Mouse (Mus musculus): ENCODE measurements at regions not wholly inside any gene's neighbourhood (a gene's known extent, or its start where the extent isn't known, plus 50 kb on each side); places are given as distances from the start of the nearest gene placed in this dataset.
A peak's percentile ranks its signal among the peaks of the same experiment; 100 is the strongest.

DNA sequence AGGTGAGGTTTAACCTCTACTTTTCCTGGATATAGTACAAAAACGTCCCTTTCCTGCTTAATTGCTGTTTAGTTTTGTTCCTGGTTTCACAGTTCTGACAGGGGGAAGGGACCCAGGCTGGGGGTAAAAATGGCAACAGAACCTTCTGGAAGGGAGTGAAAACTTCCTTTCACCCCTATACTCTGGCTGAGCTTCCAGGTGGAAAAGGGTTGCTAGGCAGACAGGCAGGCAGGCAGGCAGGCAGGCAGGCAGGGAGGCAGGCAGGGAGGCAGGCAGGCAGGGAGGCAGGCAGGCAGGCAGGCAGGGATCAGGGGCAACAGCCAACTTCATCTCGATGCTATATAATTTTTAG, 94.9 kb upstream of the Bmper start:
- DNase-seq (ENCODE audit: low spot score in 2 of 2) = peak in 1 of 2 experiments; percentile 10

DNA sequence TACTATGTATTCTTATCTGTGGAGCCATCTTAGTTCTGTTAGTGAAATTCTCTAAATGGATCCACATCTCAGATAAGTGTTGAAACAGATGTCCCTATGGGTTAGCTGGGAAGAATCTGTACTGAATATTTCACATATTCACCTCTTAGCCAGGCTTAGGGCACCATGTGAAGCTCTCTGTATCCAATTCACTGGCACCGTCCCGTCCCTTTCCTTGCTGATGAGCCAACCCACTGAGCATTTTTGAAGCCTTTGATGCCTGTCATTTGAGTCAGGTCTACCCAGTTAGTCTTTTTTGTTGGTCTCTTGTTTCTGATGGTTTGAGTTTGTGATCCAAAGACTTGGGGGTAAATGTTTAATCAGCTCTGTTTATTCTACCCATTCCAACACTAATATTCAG, 88.9 kb upstream of the Bmper start:
- no peak for DNase-seq (ENCODE audit: low spot score in 2 of 2)

DNA sequence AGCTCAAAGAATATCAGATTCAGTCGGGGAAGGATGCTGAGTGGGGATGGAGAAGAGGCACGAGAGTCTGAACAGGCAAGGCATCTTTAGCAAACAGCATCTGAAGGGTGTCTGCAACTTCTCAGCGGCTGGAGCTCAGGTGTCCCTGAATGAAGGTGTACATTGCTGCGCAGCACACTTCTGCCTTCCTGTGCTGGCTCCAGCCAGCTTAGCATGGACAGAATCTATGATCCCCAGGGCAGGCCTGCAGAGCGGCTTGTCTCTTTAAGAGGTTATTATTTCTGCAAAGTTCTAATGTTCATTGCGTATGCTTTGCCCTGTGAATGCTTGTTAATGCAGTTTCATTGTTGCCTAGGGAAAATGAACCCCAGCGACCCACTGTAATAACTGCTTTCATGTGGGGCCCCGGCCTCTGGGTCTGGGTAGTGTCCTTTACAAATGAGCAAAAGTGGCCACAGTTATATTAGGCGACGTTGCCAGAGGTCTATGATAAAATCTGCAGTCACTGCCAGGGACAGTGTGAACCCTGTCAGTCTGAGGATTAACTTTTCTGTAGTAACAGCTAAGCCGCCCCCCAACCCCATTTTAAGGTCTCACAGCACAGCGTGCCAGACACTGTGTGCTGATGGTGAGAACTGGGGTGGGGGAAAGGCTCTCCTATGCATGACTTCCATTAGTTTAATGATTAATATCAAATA, 88.3 kb upstream of the Bmper start:
- DNase-seq (ENCODE audit: low spot score in 2 of 2) = no peak

DNA sequence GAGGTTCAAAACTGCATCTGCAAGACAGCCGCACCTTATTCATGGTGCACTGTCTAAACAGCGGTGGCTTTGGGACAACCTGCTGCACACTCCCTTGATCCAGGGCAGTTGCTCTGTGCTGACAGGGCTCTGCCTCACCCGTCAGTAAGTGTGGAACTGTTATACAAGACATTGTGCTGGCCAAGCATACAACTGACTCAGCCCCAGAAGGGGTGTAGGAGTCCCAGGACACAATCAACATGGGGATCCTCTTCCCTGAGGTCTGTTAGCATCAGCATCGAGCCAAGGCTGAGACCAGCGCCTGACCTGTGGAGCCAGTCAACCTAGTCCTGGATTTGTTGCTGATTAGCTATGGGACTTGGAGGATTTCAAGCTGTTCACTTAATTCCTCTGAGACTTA, 86.4 kb upstream of the Bmper start:
- no peak for DNase-seq (ENCODE audit: low spot score in 2 of 2)

DNA sequence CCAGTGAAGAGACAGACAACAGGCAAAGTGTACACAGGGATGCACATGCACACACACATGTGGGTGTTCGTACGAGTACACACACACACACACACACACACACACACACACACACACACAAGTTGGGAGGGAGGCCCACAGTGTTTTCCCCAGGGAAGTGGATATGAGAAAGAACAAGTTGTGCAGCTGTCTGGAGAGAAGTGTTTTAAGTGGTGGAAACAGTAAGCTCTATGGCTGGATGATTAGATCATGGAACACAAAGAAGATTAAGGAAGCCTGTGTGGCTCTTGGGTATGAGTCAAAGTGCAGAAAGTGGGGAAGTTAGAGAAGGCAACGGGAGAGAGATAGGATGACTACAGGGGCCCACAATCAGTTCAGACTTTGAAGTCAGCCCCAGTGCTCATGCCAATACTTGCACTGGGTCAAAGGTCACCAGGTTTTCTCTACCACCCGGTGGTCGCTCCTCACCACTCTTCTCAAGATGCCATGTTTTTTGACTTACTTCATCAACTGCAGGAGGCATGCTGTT, 85.1 kb upstream of the Bmper start:
- DNase-seq (ENCODE audit: low spot score in 2 of 2) = no peak

DNA sequence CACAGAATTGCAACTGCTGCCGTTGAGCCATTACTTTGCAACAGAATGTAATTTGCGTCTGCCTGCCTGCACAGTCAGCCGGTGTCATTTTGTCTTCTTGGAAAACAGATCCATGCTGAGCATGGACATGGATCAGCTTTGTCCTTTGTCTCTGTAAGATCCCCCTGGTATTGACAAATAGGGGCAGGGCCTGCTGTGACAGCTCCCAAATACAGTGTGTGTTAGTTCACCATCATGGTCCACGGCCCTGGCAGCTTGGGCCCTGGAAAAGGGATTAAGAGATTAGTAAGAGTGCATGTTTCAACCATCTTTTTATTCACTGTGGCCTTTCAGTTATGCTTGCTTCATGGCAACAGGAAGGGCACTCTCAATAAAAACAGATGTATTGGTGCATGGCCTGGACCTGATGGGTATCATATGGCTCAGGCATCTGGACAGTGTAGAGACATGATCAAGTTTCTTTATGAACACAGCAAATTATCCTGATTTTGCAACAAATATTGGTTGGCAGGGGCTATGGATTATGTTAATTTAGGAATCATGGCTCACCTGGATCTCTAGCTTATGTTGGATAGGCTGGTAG, 83.2 kb upstream of the Bmper start:
- DNase-seq (ENCODE audit: low spot score in 2 of 2) = no peak

DNA sequence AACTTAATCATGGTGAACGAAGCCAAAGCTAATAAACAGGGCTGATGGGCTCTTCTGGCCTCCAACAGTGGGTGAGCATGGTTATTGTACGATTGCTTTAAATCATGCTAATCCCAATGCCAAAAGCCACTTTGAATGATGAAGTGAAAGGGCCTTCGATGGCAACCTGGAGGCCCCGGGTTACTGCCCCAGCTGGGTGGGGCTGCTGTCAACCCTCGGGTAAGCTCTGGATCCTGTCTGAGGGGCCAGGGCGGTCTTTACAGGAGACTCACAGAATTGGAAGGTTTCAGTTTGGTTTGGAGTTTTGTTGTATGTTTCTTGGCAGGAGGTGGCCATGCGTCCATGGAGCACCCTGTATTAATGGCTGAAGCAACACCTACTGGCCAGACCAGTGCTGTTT, 78.6 kb upstream of the Bmper start:
- no peak for DNase-seq (ENCODE audit: low spot score in 2 of 2)

DNA sequence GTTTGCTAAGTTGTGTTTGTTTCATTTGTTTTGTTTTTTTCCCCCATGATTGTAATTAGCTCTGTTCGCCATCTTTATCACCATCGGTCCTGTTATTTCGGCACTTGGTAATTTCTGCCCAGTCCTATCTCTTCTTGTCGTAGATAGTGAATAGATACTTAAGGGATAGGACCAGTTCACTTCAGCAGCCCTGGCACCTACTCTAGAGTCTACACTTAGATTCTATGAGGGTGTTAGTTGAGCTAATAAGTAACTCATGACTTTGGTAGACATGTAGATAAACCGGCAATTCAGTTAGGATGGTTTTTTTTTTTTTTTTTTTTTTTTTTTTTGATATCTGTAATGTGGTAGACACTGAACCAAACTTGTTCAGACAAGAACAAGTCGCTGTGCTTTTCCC, 72.5 kb upstream of the Bmper start:
- DNase-seq (ENCODE audit: low spot score in 2 of 2) = no peak

DNA sequence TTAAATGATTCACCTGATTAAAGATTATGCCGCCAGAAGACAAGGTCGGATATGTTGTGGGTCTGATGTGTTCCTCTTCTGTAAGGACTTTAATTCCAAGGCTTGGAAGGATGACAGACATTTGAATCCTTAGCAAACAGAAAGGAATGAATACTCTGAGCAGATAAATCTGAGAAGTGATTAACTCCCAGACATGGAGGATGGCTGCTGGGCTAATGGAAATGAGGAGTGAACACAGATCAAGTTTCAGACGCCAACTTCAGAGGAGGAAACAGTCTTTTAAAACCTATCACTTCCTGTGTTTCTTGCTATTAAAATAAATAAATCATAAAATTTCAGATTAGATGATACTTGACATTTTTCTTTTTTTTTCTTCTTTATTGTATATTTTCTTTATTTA, 72.0 kb upstream of the Bmper start:
- no peak for DNase-seq (ENCODE audit: low spot score in 2 of 2)

DNA sequence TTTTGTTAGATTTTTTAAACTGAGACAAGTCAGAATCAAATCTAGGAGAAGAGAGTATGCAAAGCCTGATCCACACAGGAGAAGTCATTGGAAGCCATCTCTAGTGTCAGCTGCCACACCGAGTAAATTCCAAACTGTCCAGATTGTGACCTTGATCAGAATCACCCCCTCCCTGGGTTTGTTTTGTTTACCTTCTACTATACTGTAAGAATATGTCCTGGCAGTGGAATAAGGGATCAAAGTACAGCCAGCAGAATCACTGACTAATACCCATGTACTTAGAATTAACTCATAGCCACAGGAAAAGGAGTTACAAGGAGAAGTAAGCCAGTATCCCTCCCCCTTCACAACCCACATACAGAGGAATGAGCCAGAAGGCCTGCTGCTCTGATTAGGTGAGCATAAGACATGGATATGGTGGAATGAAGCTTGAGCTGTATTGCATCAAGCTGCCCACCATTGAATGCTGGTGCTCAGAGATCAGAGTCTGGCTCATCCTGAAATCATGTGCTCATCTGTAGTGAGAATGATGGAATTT, 70.9 kb upstream of the Bmper start:
- no peak for DNase-seq (ENCODE audit: low spot score in 2 of 2)

DNA sequence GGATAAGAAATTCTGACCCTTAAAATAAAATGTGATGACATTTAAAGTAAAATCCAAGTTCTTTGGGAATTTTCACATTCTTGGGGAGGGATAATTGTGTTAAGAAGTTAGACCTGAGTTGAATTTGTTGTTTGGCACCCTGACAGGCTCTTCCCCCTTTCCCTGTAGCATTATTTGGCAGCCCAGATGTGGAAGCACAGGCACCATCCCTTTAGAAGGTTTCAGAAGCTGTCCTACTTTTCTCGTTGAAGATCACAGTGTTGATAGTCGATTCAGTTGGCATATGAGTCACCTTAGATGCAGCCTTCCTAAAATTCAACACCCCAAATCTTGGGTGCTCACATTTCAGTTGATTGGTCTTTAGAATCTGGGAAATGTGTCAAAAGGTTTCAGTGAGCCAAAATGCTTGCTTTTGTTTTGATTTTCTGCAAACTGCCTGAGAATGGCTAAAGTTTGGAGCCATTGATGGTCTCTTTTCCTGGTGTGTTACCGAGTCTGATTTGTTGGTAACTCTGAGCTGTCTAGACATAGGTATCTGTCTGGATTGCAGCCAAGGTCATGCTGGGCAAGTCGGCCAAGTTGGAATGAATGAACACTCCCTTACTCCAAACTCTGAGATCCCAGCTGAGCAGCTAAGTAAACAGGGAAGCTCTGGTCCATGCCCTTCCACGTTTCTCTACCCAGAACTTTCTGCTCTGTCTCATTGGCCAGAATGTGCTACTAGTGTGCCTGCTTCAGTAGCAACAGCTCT, 65.9 kb upstream of the Bmper start:
- DNase-seq (ENCODE audit: low spot score in 2 of 2) = no peak

DNA sequence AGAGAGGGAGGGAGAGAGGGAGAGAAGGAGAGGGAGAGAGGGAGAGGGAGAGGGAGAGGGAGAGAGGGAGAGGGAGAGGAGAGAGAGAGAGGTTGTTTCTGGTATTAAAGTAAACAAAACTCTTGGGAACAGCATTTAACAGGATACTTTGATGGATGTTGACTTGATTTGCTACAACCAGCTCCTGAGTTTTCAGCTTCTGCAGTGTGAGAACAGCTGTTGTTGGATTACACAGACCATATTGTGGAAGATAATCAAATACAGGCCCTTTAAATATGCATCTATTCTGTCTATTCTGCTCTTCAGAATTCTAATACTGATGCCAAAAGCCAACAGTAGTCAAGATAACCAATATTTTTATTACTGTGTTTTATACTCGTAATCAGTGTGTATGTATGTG, 64.4 kb upstream of the Bmper start:
- no peak for DNase-seq (ENCODE audit: low spot score in 2 of 2)

DNA sequence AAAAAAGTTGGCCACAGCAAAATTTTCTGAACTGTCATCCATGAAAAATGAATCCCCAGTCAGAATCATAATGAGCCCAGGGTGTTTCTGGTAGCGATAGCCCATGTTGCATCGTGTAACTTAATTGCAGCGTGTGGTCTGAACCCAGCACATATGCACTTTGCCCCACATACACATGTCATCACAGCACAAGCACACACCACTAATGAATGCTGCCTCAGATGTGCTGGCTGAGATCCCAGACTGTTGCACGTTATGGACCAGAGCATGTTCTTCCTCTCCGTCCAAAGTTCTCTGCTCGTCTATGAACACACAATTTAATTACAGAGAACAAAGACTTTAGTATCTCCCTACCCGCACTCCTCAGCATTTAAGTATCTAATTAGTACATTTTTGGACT, 61.5 kb upstream of the Bmper start:
- DNase-seq (ENCODE audit: low spot score in 2 of 2) = no peak

DNA sequence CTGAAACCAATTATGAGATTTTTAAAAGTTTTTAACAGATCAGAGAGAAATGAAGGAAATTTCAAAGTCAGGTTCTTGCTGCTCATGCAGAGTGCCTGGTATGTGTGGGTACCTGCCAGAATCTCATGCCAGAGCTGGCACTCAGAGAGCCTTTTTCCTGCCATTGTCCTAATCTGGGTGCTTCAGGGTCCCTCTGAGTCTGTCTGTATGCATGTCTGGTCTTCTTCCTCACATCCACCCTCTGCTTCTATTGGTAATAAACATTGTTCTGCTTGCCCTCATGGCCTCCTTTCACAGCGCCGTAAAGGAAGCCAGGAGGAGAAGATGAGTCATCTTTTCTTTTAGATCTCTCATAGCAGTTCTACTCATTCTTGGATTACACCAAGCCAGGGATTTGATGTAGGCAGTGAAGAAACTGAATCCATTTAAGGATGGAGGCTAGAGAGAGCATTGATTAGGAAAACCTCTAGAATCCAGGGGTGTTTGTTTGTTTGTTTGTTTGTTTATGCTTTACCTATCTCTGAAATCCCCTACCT, 55.8 kb upstream of the Bmper start:
- DNase-seq (ENCODE audit: low spot score in 2 of 2) = no peak

DNA sequence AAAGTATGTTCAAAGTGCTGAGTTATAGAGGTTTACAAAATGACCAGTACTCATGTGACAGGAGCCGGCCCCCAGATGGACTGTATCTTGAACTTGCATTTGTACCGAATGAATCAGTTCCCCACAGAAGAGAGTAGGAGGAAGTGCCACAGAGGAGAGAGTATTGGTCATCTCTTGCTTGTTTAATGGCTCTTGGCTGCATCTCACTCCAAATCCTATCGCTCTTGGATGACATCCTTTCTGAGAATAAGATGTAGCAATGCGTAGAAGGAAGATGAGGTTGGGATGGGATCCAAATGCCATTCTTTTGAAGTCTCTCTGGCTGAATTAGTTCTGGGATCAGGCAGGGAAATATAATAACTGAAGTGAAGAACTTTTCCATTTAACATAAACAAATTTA, 55.2 kb upstream of the Bmper start:
- DNase-seq (ENCODE audit: low spot score in 2 of 2) = no peak

DNA sequence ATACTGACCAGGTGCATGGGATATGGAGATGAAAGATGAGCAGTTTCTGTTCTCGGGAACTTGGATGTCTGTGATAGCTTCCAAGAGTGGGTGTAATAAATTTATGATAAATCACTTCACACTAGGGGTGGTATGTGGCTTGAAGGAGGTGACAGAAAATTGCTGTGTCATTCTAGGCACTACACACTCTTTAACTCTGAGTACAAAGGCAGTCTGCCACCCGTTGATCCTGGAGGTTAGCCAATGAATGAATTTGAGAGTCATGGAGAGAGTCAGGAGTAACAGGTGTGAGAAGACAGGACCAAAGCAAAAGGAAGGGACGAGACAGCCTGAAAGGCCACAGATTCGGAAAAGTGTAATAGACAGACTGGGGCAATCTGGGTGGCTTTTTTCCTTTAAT, 54.7 kb upstream of the Bmper start:
- DNase-seq (ENCODE audit: low spot score in 2 of 2) = no peak

DNA sequence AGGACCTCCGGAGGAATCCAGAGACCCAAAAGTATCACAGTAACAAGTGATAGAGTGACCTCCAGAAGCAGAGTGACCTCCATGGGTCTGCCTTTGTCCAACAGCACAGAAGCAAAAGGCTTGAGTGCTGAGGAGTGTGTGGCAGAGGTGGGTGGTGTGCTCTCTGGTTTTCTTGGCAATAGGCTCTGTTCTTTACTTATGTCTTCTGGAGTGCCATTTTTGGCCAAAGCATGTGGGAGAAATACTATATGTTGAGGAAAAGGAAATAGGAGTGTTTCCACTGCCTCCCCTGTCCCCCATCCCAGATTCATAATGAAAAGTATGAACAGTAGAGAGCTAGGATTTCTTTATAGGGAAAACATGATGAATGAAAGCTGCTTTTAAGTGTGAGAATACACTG, 51.5 kb upstream of the Bmper start:
- no peak for DNase-seq (ENCODE audit: low spot score in 2 of 2)

Measured in frontal cortex, postnatal 14 days (tissue).